Mouse (Mus musculus) lung, postnatal 0 days (tissue): ENCODE measurements at regions not wholly inside any gene's neighbourhood (a gene's known extent, or its start where the extent isn't known, plus 50 kb on each side); places are given as distances from the start of the nearest gene placed in this dataset.
A peak's percentile ranks its signal among the peaks of the same experiment; 100 is the strongest.

Experiments used
- ATAC-seq: fragments of 200-750 bp; cut with Nextera tagmentation; 2 replicates; pipeline ENCODE4 v1.8.0; 2017; ENCODE audit warnings: moderate library complexity
- DNase-seq: peaks from one replicate; pipeline ENCODE4 v3.0.0-alpha.2; 2016; ENCODE audit warnings: low spot score
- H3K27ac ChIP-seq: fragments of 300-500 bp; sonication (generic); 2 replicates; pipeline ENCODE4 v1.5.1; 2014; ENCODE audit warnings: antibody characterized with exemption, mild to moderate bottlenecking, low read length, mixed read lengths
- H3K27me3 ChIP-seq: fragments of 300-500 bp; sonication (generic); replicated peaks from 2 replicates; pipeline ENCODE4 v1.6.1; 2014; ENCODE audit warnings: low read length, mixed read lengths; ENCODE audit not compliant: insufficient read depth
- H3K36me3 ChIP-seq: fragments of 300-500 bp; sonication (generic); 2 replicates; pipeline ENCODE4 v1.6.1; 2014; ENCODE audit warnings: low read length, mixed read lengths; ENCODE audit not compliant: insufficient read depth
- H3K4me1 ChIP-seq: fragments of 300-500 bp; sonication (generic); 2 replicates; pipeline ENCODE4 v1.6.1; 2014; ENCODE audit warnings: antibody characterized with exemption, low read depth, low read length, mixed read lengths; ENCODE audit not compliant: insufficient read depth
- H3K4me2 ChIP-seq: fragments of 300-500 bp; sonication (generic); replicated peaks from 2 replicates; pipeline ENCODE4 v1.6.1; 2014; ENCODE audit warnings: low read depth, mild to moderate bottlenecking, low read length, moderate library complexity, mixed read lengths
- H3K4me3 ChIP-seq: fragments of 300-500 bp; sonication (generic); 2 replicates; pipeline ENCODE4 v1.5.1; 2014; ENCODE audit warnings: low read depth, low read length
- H3K9ac ChIP-seq: fragments of 300-500 bp; sonication (generic); replicated peaks from 2 replicates; pipeline ENCODE4 v1.6.1; 2014; ENCODE audit warnings: low read depth, mild to moderate bottlenecking
- H3K9me3 ChIP-seq: fragments of 300-500 bp; sonication (generic); 2 replicates; pipeline ENCODE4 v1.6.1; 2016; ENCODE audit warnings: low read length, mixed read lengths
- CTCF ChIP-seq: IDR thresholded peaks from 2 replicates; pipeline ENCODE4 v1.5.1; 2016; ENCODE audit warnings: antibody characterized with exemption, mild to moderate bottlenecking
- EP300 ChIP-seq: IDR thresholded peaks from 2 replicates; pipeline ENCODE4 v1.6.1; 2016; ENCODE audit warnings: antibody characterized with exemption, mild to moderate bottlenecking, control low read depth
- WGBS: fragments of 180-500 bp; shearing (Covaris S2); extraction: QIAGEN DNeasy Blood & Tissue Kit; methylation state at CpG from one replicate; pipeline ENCODE4 v1.1.7; 2014; 5-methylcytosine and 5-hydroxymethylcytosine counted together

DNA sequence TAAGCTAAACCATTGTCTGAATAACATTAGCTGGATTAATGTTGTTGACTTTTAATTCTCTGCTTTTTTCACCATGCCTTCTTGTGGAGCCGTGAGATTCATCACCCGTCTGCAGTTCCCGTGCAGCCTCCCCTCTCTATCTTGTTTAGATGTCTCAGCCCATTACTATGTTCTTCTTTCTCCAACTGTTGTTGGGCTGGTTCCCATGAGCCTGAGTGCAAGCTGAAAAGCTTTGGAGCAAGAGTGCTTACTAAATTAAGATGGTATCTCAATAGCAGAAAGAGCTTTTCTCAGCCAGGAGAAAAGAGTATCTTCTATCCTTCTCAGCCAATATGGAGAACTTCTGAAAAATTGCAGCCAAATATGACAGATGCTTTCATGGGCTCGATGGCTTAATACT is 348.1 kb downstream of the Osr1 start:
- no peak for ATAC-seq
- no peak for DNase-seq
- no peaks in the 10 kb centered on the region for H3K27me3 ChIP-seq
- no peak overlapping the region for H3K27ac ChIP-seq
- no peaks in the 10 kb centered on the region for H3K4me1 ChIP-seq
- WGBS: 70% methylated on average over 4 of the region's 4 CpGs
- no peaks in the 10 kb centered on the region for H3K9me3 ChIP-seq
- H3K4me2 ChIP-seq: no peak overlapping the region
- no peak for TF ChIP-seq CTCF
- H3K36me3 ChIP-seq: no peaks in the 10 kb centered on the region
- H3K4me3 ChIP-seq: no peak overlapping the region
- no peak overlapping the region for H3K9ac ChIP-seq

DNA sequence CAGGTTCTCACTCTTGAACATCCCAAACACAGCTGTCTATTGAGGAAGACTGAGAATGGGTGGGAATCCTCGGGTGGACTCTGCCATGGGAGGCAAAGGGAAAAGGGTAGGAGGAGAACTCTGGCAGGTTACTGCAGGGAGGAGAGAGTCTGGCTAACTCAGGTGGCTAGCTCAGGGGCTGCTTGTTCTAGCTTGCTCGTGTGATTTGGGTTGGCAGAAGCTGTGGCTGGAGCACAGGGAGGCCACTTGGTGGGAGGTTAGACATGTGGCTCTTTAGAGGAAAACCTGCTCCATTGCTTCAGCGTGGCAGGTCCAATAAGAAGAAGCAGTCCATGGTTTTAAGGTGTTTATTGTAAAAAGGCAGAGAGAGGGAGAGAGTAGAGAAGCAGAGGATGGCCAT is 349.1 kb downstream of the Osr1 start:
- H3K9ac ChIP-seq: no peak overlapping the region
- H3K4me2 ChIP-seq: no peak overlapping the region
- ATAC-seq (no peak), DNase-seq (no peak)
- H3K4me3 ChIP-seq: no peak overlapping the region
- no peaks in the 10 kb centered on the region for H3K27me3 ChIP-seq
- TF ChIP-seq EP300 (no peak), CTCF (no peak)
- 67% methylated on average over 3 of the region's 3 CpGs for WGBS
- no peaks in the 10 kb centered on the region for H3K4me1 ChIP-seq
- no peak overlapping the region for H3K27ac ChIP-seq
- no peaks in the 10 kb centered on the region for H3K9me3 ChIP-seq
- H3K36me3 ChIP-seq: no peaks in the 10 kb centered on the region

DNA sequence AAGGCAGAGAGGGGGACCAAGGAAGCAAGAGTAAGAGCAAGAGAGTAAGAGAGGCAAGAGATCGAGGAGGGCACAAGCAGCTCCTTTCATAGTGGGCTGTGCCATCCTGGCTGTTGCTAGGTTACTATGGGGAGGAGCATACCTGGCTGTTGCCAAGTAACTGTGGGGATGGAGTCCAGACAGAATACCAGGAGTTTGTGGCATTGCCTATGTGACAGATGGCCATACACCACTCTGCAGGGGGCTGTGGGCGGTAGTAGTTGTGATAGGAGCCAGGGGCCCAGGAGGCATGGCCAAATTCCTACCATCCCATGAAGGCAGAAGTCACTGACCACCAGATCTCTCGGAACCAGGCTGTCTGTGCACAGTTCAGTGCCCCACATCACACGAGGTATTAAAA is 349.5 kb downstream of the Osr1 start:
- Histone ChIP-seq H3K9ac (no peak overlapping the region), H3K4me2 (no peak overlapping the region), H3K27ac (no peak overlapping the region), H3K4me1 (no peaks in the 10 kb centered on the region), H3K27me3 (no peaks in the 10 kb centered on the region), H3K4me3 (no peak overlapping the region), H3K9me3 (no peaks in the 10 kb centered on the region), H3K36me3 (no peaks in the 10 kb centered on the region)
- ATAC-seq (no peak), DNase-seq (no peak)
- 69% methylated on average over 4 of the region's 4 CpGs for WGBS
- no peak for TF ChIP-seq CTCF
- no peak for TF ChIP-seq EP300

DNA sequence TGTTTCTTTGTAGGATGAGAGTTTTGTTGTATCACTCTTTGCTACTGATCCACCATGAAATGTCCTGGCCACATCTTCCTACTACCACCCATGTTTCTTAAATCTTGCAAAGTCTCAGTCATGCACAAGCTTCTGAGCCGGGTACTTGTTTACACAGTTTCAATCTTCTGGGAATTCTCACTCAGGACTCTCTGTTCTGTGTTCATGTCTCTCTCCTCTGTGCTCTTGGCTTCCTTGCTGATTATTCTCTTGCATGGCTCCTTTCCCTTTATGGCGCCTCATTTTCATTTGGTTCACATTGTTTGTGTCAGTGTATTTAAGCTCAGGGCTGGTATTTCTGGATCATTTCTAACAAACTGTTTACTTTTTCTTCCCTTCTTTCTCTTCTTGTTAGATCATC is 350.5 kb downstream of the Osr1 start:
- ATAC-seq (no peak), DNase-seq (no peak)
- WGBS: 60% methylated on average over 2 of the region's 2 CpGs
- H3K9me3 ChIP-seq: no peaks in the 10 kb centered on the region
- TF ChIP-seq EP300: no peak
- no peak for TF ChIP-seq CTCF
- no peaks in the 10 kb centered on the region for H3K4me1 ChIP-seq
- H3K27me3 ChIP-seq: no peaks in the 10 kb centered on the region
- H3K36me3 ChIP-seq: no peaks in the 10 kb centered on the region
- no peak overlapping the region for H3K4me2 ChIP-seq
- H3K27ac ChIP-seq: no peak overlapping the region
- H3K9ac ChIP-seq: no peak overlapping the region
- H3K4me3 ChIP-seq: no peak overlapping the region

DNA sequence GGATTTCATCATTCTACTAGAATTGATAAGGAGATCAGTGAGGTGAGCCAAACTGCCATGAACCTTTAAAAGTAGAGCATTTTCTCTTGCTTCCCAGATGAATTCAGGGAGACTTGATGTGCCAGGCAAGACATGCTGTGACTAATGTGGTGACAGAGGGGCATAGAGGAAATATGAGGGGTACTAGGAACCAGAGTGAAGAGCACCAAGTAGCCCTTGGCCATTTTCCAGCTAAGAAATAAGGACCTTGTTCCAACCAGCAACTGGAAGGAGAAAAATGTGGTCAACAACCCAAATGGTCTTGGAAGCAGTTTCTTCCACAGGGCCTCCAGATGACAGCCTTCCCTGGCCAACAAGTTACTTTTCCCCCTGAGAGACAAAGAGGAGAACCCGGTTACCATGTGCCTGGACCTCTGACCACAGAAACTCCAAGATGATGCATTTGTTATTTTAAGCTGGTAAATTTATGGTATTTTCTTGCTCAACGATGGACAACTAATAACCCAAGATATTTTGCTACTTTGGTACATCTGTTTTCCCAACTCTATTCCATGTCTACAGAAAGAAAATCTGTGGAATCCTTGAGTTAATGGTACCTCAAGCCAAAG is 351.8 kb downstream of the Osr1 start:
- Histone ChIP-seq H3K4me1 (no peaks in the 10 kb centered on the region), H3K9ac (no peak overlapping the region), H3K9me3 (no peaks in the 10 kb centered on the region), H3K4me2 (no peak overlapping the region), H3K27me3 (no peaks in the 10 kb centered on the region), H3K27ac (no peak overlapping the region), H3K4me3 (no peak overlapping the region), H3K36me3 (no peaks in the 10 kb centered on the region)
- WGBS: 85% methylated on average over 2 of the region's 2 CpGs
- TF ChIP-seq CTCF: no peak
- TF ChIP-seq EP300: no peak
- ATAC-seq (no peak), DNase-seq (no peak)

DNA sequence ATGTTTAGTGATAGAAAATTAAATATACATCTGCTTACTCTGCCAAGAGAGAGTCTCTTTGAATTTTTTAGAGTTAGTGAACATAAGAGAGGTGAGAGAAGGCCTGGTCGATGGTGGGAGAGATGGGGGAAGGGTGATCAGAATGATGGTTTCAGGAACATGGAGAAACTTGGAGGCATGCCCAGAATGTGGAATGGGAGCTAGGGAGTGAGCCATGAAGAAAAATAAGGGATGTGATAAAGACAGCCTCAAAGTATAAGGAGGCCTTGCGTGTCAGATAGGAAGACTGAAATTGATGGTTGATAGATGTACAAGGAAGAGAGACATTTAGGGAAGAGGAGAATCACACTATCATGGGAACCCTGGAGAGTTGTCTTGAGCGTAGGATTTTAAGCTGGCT is 354.6 kb downstream of the Osr1 start:
- DNase-seq: peak; percentile 6

DNA sequence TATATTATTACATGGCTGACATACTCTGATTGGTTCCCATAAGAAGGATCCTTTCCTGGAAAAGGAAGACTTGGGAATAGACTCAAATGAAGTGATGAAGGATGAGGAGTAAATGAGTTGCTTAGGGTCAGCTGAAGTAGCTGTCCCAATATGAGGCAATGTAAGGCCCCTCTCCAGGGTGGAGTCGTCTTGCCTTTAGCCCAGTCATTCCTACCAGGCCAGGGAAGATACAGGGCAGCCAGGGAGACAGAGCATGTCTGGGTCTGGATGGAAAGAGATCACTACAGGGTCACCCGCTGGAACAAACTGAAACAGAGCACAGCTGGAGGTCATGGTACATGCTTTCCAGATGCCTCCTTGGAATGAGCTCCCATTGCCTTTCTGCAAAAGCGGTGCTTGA is 364.2 kb downstream of the Osr1 start:
- peak; percentile 76 for DNase-seq
- peak; percentile 92 for ATAC-seq
- H3K9ac ChIP-seq: no peak overlapping the region
- no peaks in the 10 kb centered on the region for H3K9me3 ChIP-seq
- H3K4me1 ChIP-seq: no peaks in the 10 kb centered on the region
- no peaks in the 10 kb centered on the region for H3K36me3 ChIP-seq
- H3K27me3 ChIP-seq: no peaks in the 10 kb centered on the region
- 66% methylated on average over 3 of the region's 3 CpGs for WGBS
- H3K4me3 ChIP-seq: no peak overlapping the region
- peak; percentile 73 for TF ChIP-seq EP300
- TF ChIP-seq CTCF: no peak
- H3K27ac ChIP-seq: no peak overlapping the region
- no peak overlapping the region for H3K4me2 ChIP-seq

More for the DNA sequence above, 354.6 kb downstream of the Osr1 start:
- no peak overlapping the region for H3K4me2 ChIP-seq
- TF ChIP-seq EP300 (no peak), CTCF (no peak)
- no peak for ATAC-seq
- no peaks in the 10 kb centered on the region for H3K27me3 ChIP-seq
- no peak overlapping the region for H3K4me3 ChIP-seq
- no peaks in the 10 kb centered on the region for H3K9me3 ChIP-seq
- no peak overlapping the region for H3K27ac ChIP-seq
- 49% methylated on average over 3 of the region's 3 CpGs for WGBS
- no peaks in the 10 kb centered on the region for H3K4me1 ChIP-seq
- H3K9ac ChIP-seq: no peak overlapping the region
- H3K36me3 ChIP-seq: no peaks in the 10 kb centered on the region
